Mouse (Mus musculus) adrenal gland, adult 2 months (tissue): ENCODE results near the gene H2al1h. TPM values are rescaled to one million over a fixed set of nuclear protein-coding genes. Genes with fewer than 3 reads are reported as not detected.
"Not testable (repeated sequence)": the region's sequence is repeated elsewhere in the genome, so short reads cannot be mapped to it uniquely, and the experiment has no call there.

Source experiments
- DNase-seq: peaks from one replicate; pipeline ENCODE4 v3.0.0; 2021
- long read RNA-seq: library from polyadenylated mRNA; stranded (forward); transcript quantifications from one replicate; pipeline ENCODE4 v2.0.0, GENCODE M21; 2021
- polyA plus RNA-seq: library from polyadenylated mRNA; depleted of rRNA; stranded (reverse); fragments of >200 nt; gene quantifications from 2 replicates; pipeline ENCODE4 v1.2.3, GENCODE M21; 2012; rRNA removed
- total RNA-seq, 2 experiments: library from RNA; stranded (reverse); gene quantifications; 2 replicates each; pipeline ENCODE4 v1.2.3; 2021

H2al1h gene
- not detected for total RNA-seq
- not detected in 2 replicates for polyA plus RNA-seq
- long read RNA-seq = 0 reads

- not testable (repeated sequence) for DNase-seq
Observed at GRCm38 (mm10) chrX:11321192-11321591, at the start of gene H2al1h. Gene H2al1h (plus strand): TSS chrX:11321492.

- no peak for DNase-seq
Observed at GRCm38 (mm10) chrX:11273190-11273589, 48.1 kb upstream of the H2al1h start.

- DNase-seq = no peak
Observed at GRCm38 (mm10) chrX:11277083-11277482, 44.2 kb upstream of the H2al1h start.

- DNase-seq = no peak
Observed at GRCm38 (mm10) chrX:11280741-11281140, 40.6 kb upstream of the H2al1h start.

GRCm38 (mm10) chrX:11288306-11288882 is 32.9 kb upstream of the H2al1h start:
- DNase-seq = peak; percentile 9

- DNase-seq = no peak
Observed at GRCm38 (mm10) chrX:11289244-11289643, 32.0 kb upstream of the H2al1h start.

- not testable (repeated sequence) for DNase-seq
Observed at GRCm38 (mm10) chrX:11298957-11299356, 22.3 kb upstream of the H2al1h start, which contains the start of gene H2al1a. Gene H2al1a (plus strand): TSS chrX:11299257.

- not testable (repeated sequence) for DNase-seq
Observed at GRCm38 (mm10) chrX:11302132-11302531, 19.2 kb upstream of the H2al1h start, which contains the start of gene H2al1b. Gene H2al1b (plus strand): TSS chrX:11302432.

GRCm38 (mm10) chrX:11305355-11305754 is 15.9 kb upstream of the H2al1h start, which contains the start of gene H2al1c:
Gene H2al1c (plus strand): TSS chrX:11305655.
- not testable (repeated sequence) for DNase-seq

GRCm38 (mm10) chrX:11308524-11308923 is 12.8 kb upstream of the H2al1h start, which contains the start of gene H2al1d:
Gene H2al1d (plus strand): TSS chrX:11308824.
- not testable (repeated sequence) for DNase-seq

GRCm38 (mm10) chrX:11311634-11312033 is 9.7 kb upstream of the H2al1h start, which contains the start of gene H2al1e:
Gene H2al1e (plus strand): TSS chrX:11311934.
- not testable (repeated sequence) for DNase-seq

- not testable (repeated sequence) for DNase-seq
Observed at GRCm38 (mm10) chrX:11314858-11315257, 6.4 kb upstream of the H2al1h start, which contains the start of gene H2al1f. Gene H2al1f (plus strand): TSS chrX:11315158.

GRCm38 (mm10) chrX:11317956-11318355 is 3.3 kb upstream of the H2al1h start, which contains the start of gene H2al1g:
Gene H2al1g (plus strand): TSS chrX:11318256.
- DNase-seq = not testable (repeated sequence)

GRCm38 (mm10) chrX:11324359-11324758 is 3.1 kb downstream of the H2al1h start, which contains the start of gene H2al1i:
Gene H2al1i (plus strand): TSS chrX:11324659.
- DNase-seq = not testable (repeated sequence)

GRCm38 (mm10) chrX:11327522-11327921 is 6.2 kb downstream of the H2al1h start, which contains the start of gene H2al1j:
Gene H2al1j (plus strand): TSS chrX:11327822.
- DNase-seq = not testable (repeated sequence)

- DNase-seq = no peak
Observed at GRCm38 (mm10) chrX:11345762-11346161, 24.5 kb downstream of the H2al1h start.

- DNase-seq = no peak
Observed at GRCm38 (mm10) chrX:11346756-11347155, 25.5 kb downstream of the H2al1h start.

- no peak for DNase-seq
Observed at GRCm38 (mm10) chrX:11360823-11361222, 39.5 kb downstream of the H2al1h start.

- DNase-seq = no peak
Observed at GRCm38 (mm10) chrX:11361261-11361660, 40.0 kb downstream of the H2al1h start.

GRCm38 (mm10) chrX:11363890-11364289 is 42.6 kb downstream of the H2al1h start:
- peak; percentile 48 for DNase-seq

GRCm38 (mm10) chrX:11365151-11365550 is 43.9 kb downstream of the H2al1h start:
- no peak for DNase-seq
